Mouse (Mus musculus): ENCODE results near the gene Mlc1.

The Mlc1 gene

DNA sequence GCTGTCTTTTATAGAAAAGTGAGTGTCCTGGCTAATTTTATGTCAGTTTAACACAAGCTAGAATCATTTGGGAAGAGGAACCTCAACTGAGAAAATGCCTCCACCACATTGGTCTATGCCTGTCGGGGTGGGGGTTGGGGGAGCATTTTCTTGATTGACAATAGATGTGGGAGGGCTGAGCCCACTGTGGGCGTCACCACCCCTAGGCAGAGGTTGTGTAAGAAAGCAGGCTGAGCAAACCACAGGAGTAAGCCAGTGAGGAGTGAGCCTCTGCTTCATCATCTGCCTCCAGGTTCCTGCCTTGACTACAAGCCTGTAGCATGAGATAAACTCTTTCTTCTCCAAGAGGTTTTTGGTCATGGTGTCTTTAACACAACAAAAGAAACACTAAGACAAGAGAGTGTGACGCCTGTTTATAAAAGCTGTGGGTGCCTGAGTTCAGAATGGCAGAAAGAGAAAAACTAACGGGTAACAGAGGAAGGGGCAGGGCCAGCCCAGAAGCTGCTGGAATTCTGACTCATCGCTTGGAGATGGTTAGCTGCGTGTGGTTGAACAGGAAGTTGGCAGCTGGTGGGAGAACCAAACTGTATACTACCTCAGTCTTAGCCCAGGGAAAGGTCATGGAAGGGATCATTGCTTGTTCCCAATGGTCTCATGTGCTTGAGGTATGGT is 42.1 kb downstream of the Mlc1 start:
- no peak for DNase-seq (ENCODE audit: low spot score in 2 of 2)

DNA sequence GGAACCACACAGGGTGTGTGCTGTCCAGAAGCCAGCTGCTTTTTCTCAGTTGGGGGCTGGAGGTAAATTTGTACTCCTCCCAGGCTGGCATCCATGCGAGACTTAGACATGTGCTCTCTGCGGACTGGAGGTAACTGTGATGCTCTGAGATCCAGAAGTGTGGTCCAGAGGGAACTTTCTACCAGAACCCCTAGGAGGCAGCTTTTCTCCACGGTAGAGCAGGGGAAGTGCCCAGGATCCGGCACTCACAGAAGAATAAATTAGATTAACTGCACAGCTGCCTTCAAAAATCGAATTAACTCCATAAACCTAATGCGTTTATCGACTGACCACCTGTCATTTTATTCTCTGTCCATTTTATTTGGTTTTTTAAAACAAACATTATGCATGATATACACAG is 44.7 kb downstream of the Mlc1 start:
- no peak for DNase-seq (ENCODE audit: low spot score in 2 of 2)

DNA sequence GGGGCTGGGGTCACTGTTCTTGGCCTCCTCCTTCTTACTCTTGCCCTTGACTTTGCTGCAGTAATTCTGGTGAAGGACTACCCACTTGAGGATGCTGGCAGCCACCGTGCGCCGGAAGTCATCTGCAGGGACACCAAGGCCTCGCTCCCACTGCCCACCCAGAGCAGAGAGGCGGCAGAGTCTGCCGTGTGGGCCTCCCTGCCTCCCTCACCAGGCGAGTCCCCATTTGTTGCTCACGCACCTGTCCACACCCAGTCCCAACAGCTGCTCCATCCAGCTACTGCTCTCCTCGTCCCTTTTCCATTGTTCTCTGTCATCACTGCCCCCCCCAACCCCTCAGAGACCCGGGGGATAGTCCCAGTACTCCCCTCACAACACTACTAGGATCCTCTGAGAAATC is 46.1 kb downstream of the Mlc1 start:
- DNase-seq (ENCODE audit: low spot score in 2 of 2) = no peak

- DNase-seq (ENCODE audit: low spot score in 2 of 2) = no peak
These were observed 56.9 kb downstream of the Mlc1 start for GRCm38 (mm10) chr15:88921992-88922310.

DNA sequence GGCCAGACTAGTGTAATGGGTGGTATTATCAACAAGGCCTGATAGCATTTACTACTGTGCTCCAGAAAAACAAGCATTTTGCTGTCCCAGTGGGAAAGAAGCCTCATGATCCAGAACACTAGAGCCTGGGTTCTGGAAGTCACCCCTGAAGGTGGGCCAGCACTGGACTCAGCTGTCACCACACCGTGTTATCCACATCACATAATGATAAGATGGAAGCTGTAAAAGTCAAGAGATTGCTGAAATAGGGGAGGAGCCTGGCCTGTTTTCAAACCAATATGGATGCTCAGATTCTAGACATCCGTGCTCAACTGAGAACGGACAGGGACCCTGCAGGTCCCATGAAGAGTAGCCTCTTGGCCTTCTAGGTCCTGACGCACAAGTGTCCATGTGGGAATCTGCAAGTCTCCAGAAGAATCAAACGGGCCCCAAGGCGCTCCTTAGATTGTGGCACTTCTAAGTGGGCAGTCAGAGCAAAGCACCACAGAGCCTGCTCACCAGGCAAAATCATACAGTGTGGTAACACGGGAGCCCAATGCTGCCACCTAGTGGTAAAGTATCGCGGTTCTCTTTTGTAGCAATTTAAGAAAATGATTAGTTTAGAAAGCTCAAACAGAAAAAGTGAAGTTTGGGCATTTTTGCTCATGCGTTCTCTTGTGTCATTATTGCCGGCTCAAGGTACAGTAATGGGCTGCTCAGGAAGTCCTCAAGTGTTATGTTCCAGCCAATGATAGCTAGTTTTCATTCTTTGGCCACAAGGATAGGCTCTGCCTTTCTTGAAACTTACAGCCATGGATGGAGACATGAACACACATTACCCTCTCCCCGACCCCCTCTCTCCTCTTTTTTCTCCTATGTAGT is 57.4 kb downstream of the Mlc1 start:
- DNase-seq (ENCODE audit: low spot score in 2 of 2) = peak; percentile 38 to 75

DNA sequence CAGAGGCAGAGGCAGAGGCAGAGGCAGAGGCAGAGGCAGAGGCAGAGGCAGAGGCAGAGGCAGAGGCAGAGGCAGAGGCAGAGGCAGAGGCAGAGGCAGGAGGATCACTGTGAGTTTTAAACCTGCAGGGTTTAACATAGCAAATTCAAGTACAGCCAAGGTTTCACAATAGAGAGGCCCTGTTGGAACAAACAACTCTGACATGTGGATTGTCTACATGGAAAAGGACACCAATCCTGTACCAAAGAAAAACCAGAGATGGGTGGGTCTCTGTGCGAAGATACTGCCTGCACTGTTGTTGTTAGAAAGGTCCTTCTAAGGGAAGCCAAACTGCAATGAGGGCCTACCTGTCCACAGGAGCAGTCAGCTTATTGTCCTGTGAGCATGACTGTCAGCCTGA is 58.7 kb downstream of the Mlc1 start:
- no peak for DNase-seq (ENCODE audit: low spot score in 2 of 2)

GRCm38 (mm10) chr15:88919328-88919727 is 59.5 kb downstream of the Mlc1 start:
- no peak for DNase-seq (ENCODE audit: low spot score in 2 of 2)

DNA sequence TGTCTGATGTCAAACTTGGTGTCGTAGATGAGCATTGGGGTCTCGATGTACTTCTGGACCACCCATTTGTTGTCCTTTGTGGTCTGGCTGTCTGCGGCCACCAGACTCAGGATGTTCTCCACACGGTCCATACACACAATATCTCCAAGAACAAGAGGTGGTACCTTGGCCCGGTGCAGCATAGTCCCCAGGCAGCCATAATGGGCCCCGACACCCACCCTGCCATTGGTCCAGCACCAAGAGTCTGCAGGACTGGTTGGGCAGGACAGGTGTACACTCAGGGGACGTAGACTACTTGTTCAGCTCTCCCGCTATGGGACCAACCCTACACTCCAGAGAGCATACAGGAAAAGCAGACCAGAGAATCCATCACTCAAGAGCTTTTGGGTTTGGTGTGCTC is 61.7 kb downstream of the Mlc1 start:
- no peak for DNase-seq (ENCODE audit: low spot score in 2 of 2)

- no peak for DNase-seq (ENCODE audit: low spot score in 2 of 2)
These were observed 62.4 kb downstream of the Mlc1 start for GRCm38 (mm10) chr15:88916366-88916765.

DNA sequence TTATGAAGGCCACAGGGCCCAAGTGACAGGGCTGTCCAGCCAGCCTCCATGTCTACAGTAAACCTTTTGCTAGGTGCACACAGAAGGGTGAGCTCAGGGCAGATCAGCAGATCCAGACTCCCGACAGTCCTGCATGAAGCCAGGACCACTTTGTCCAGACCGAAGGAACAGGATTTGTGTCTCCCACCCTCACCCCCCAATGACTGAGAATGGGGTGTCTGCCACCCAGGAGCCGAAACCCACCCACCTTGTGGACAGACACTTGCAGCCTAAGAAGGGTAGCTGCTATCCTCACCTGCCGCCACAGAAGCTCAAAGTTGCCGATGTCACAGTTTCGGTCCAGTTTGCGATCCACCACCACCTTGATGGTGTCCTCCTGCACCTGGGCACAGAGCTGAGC is 63.8 kb downstream of the Mlc1 start:
- DNase-seq (ENCODE audit: low spot score in 2 of 2) = no peak

- no peak for DNase-seq (ENCODE audit: low spot score in 2 of 2)
These were observed 72.5 kb downstream of the Mlc1 start for GRCm38 (mm10) chr15:88906347-88906746.
